Mouse (Mus musculus): ENCODE measurements around the gene Riok2. TPM values are rescaled to one million over a fixed set of nuclear protein-coding genes. Genes with fewer than 3 reads are reported as not detected.

Riok2 gene
- polyA plus RNA-seq, 1 experiment from 2014 or later = 28.8 TPM

Other genes with a start within 250 kb of the Riok2 start
- gene Lix1, start 28.4 kb downstream of the Riok2 start, polyA plus RNA-seq (2015; fragmentation: Nextera tagmentation; extraction: Ambion mirVana) = 17.2 and 17.9 TPM in 2 replicates